Mouse (Mus musculus): ENCODE results near the gene Sema5b. TPM values are rescaled to one million over a fixed set of nuclear protein-coding genes. Genes with fewer than 3 reads are reported as not detected.
A peak's percentile ranks its signal among the peaks of the same experiment; 100 is the strongest.
"Not testable (repeated sequence)": the region's sequence is repeated elsewhere in the genome, so short reads cannot be mapped to it uniquely, and the experiment has no call there.

Gene Sema5b
- polyA plus RNA-seq, 1 experiment from 2014 or later, result 16.7 TPM

- H3K27me3 ChIP-seq (ENCODE audit: control insufficient read depth, insufficient read depth, low read length), result no peaks in the 10 kb centered on the region
- no peak for DNase-seq (ENCODE audit: low spot score)
- H3K9me3 ChIP-seq (ENCODE audit: control insufficient read depth, low read length), result no peaks in the 10 kb centered on the region
- H3K27ac ChIP-seq, result no peak overlapping the region
- H3K4me2 ChIP-seq (replicated peaks), result peak overlapping the region; percentile 90
- no peaks in the 10 kb centered on the region for H3K36me3 ChIP-seq (replicated peaks; ENCODE audit: control insufficient read depth, insufficient read depth)
- H3K9ac ChIP-seq, result peak overlapping the region; percentile 78
- H3K4me3 ChIP-seq (replicated peaks; ENCODE audit: low read length), result peak overlapping the region; percentile 73
- 0% methylated on average over 27 of the region's 27 CpGs for WGBS
- ATAC-seq (ENCODE audit: low FRiP score), result no peak
- peaks cover 11% of the 10 kb centered on the region for H3K4me1 ChIP-seq (replicated peaks; ENCODE audit: control insufficient read depth, insufficient read depth, low read length)
Observed at GRCm38 (mm10) chr16:35542421-35542780, 1.5 kb downstream of the Sema5b start.

DNA sequence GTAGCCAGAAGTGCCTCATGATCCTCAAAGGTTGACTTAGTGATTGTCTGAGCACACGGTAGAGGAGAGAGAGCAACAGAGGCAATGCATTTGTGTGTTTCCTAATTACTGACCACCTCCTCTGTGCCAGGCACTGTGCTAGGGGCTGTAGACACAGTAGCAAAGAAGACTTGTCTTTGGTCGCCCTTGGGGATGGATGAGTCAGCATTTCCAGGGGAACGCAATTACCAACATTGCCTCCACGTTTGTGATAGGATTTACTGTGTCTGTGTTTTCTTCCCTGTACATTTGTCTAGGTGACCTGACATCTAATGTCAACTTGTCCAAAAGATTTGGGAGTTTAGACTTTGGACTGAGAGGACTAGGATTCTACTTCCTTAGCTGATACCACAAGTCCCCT is 4.8 kb downstream of the Sema5b start:
- H3K36me3 ChIP-seq (replicated peaks; ENCODE audit: control insufficient read depth, insufficient read depth), result no peaks in the 10 kb centered on the region
- ATAC-seq (ENCODE audit: low FRiP score) (no peak), DNase-seq (ENCODE audit: low spot score) (no peak)
- H3K4me1 ChIP-seq (replicated peaks; ENCODE audit: control insufficient read depth, insufficient read depth, low read length), result peaks cover 7% of the 10 kb centered on the region
- H3K27ac ChIP-seq, result no peak overlapping the region
- H3K9me3 ChIP-seq (ENCODE audit: control insufficient read depth, low read length), result no peaks in the 10 kb centered on the region
- H3K9ac ChIP-seq, result no peak overlapping the region
- H3K27me3 ChIP-seq (ENCODE audit: control insufficient read depth, insufficient read depth, low read length), result no peaks in the 10 kb centered on the region
- WGBS, result 83% methylated on average over 4 of the region's 4 CpGs
- no peak overlapping the region for H3K4me3 ChIP-seq (replicated peaks; ENCODE audit: low read length)
- no peak overlapping the region for H3K4me2 ChIP-seq (replicated peaks)

DNA sequence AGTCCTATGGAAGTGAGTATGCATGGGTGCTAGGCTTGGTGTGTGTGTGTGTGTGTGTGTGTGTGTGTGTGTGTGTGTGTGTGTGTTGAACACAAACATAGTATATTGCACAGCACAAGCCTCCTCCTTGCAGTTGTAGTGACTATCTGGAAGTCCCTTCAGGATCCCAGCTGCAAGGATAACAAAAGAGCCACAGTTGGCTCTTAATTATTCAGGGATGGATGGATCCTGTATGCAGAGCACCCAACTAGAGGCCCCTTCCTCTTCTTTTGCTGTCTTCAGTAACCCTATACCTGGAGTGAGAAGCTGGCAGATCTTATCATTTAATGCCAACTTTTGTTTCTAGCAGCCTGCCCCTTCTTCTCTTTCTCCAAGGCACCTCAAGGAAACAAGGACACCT is 7.0 kb downstream of the Sema5b start:
- no peaks in the 10 kb centered on the region for H3K36me3 ChIP-seq (replicated peaks; ENCODE audit: control insufficient read depth, insufficient read depth)
- H3K4me2 ChIP-seq (replicated peaks), result no peak overlapping the region
- H3K4me1 ChIP-seq (replicated peaks; ENCODE audit: control insufficient read depth, insufficient read depth, low read length), result 0 out of 2 replicates have a peak, but pooled peaks cover 5% of the 10 kb centered on the region
- ATAC-seq (ENCODE audit: low FRiP score) (no peak), DNase-seq (ENCODE audit: low spot score) (no peak)
- no peak overlapping the region for H3K4me3 ChIP-seq (replicated peaks; ENCODE audit: low read length)
- H3K27me3 ChIP-seq (ENCODE audit: control insufficient read depth, insufficient read depth, low read length), result no peaks in the 10 kb centered on the region
- H3K9ac ChIP-seq, result no peak overlapping the region
- H3K27ac ChIP-seq, result no peak overlapping the region
- H3K9me3 ChIP-seq (ENCODE audit: control insufficient read depth, low read length), result no peaks in the 10 kb centered on the region

- H3K4me1 ChIP-seq (replicated peaks; ENCODE audit: control insufficient read depth, insufficient read depth, low read length), result no peaks in the 10 kb centered on the region
- no peak overlapping the region for H3K4me3 ChIP-seq (replicated peaks; ENCODE audit: low read length)
- no peaks in the 10 kb centered on the region for H3K36me3 ChIP-seq (replicated peaks; ENCODE audit: control insufficient read depth, insufficient read depth)
- DNase-seq (ENCODE audit: low spot score), result no peak
- H3K9ac ChIP-seq, result no peak overlapping the region
- no peaks in the 10 kb centered on the region for H3K9me3 ChIP-seq (ENCODE audit: control insufficient read depth, low read length)
- no peak for ATAC-seq (ENCODE audit: low FRiP score)
- WGBS, result 87% methylated on average over 2 of the region's 2 CpGs
- no peaks in the 10 kb centered on the region for H3K27me3 ChIP-seq (ENCODE audit: control insufficient read depth, insufficient read depth, low read length)
- no peak overlapping the region for H3K4me2 ChIP-seq (replicated peaks)
- no peak overlapping the region for H3K27ac ChIP-seq
Observed at GRCm38 (mm10) chr16:35549354-35549753, 8.4 kb downstream of the Sema5b start.

- Histone ChIP-seq H3K9ac (no peak overlapping the region), H3K9me3 (ENCODE audit: control insufficient read depth, low read length) (no peaks in the 10 kb centered on the region), H3K36me3 (replicated peaks; ENCODE audit: control insufficient read depth, insufficient read depth) (no peaks in the 10 kb centered on the region), H3K4me2 (replicated peaks) (no peak overlapping the region), H3K27ac (no peak overlapping the region), H3K4me1 (replicated peaks; ENCODE audit: control insufficient read depth, insufficient read depth, low read length) (0 out of 2 replicates have a peak, but pooled peaks cover 11% of the 10 kb centered on the region), H3K27me3 (ENCODE audit: control insufficient read depth, insufficient read depth, low read length) (no peaks in the 10 kb centered on the region), H3K4me3 (replicated peaks; ENCODE audit: low read length) (no peak overlapping the region)
- no peak for ATAC-seq (ENCODE audit: low FRiP score)
- WGBS, result 63% methylated on average over 15 of the region's 15 CpGs
- no peak for DNase-seq (ENCODE audit: low spot score)
Observed at GRCm38 (mm10) chr16:35555596-35556482, 14.9 kb downstream of the Sema5b start.

- WGBS, result 78% methylated on average over 6 of the region's 6 CpGs
Observed at GRCm38 (mm10) chr16:35557038-35557437, 16.1 kb downstream of the Sema5b start.

GRCm38 (mm10) chr16:35561541-35561940 is 20.6 kb downstream of the Sema5b start:
- 72% methylated on average over 6 of the region's 6 CpGs for WGBS
- Histone ChIP-seq H3K4me2 (replicated peaks) (no peak overlapping the region), H3K4me1 (replicated peaks; ENCODE audit: control insufficient read depth, insufficient read depth, low read length) (peaks cover 14% of the 10 kb centered on the region), H3K27me3 (ENCODE audit: control insufficient read depth, insufficient read depth, low read length) (no peaks in the 10 kb centered on the region), H3K4me3 (replicated peaks; ENCODE audit: low read length) (no peak overlapping the region), H3K9me3 (ENCODE audit: control insufficient read depth, low read length) (no peaks in the 10 kb centered on the region), H3K9ac (no peak overlapping the region), H3K27ac (no peak overlapping the region), H3K36me3 (replicated peaks; ENCODE audit: control insufficient read depth, insufficient read depth) (no peaks in the 10 kb centered on the region)
- ATAC-seq (ENCODE audit: low FRiP score) (no peak), DNase-seq (ENCODE audit: low spot score) (no peak)

More at GRCm38 (mm10) chr16:35557038-35557437, 16.1 kb downstream of the Sema5b start:
- Histone ChIP-seq H3K4me1 (replicated peaks; ENCODE audit: control insufficient read depth, insufficient read depth, low read length) (0 out of 2 replicates have a peak, but pooled peaks cover 11% of the 10 kb centered on the region), H3K9me3 (ENCODE audit: control insufficient read depth, low read length) (no peaks in the 10 kb centered on the region), H3K4me3 (replicated peaks; ENCODE audit: low read length) (no peak overlapping the region), H3K4me2 (replicated peaks) (no peak overlapping the region), H3K9ac (no peak overlapping the region), H3K27me3 (ENCODE audit: control insufficient read depth, insufficient read depth, low read length) (no peaks in the 10 kb centered on the region), H3K36me3 (replicated peaks; ENCODE audit: control insufficient read depth, insufficient read depth) (no peaks in the 10 kb centered on the region), H3K27ac (no peak overlapping the region)
- DNase-seq (ENCODE audit: low spot score), result no peak
- ATAC-seq (ENCODE audit: low FRiP score), result no peak

- DNase-seq (ENCODE audit: low spot score) (no peak), ATAC-seq (ENCODE audit: low FRiP score) (peak; percentile 44; the same call in 1 of the 2 replicates)
- 43% methylated on average over 22 of the region's 22 CpGs for WGBS
- Histone ChIP-seq H3K27ac (no peak overlapping the region), H3K36me3 (replicated peaks; ENCODE audit: control insufficient read depth, insufficient read depth) (no peaks in the 10 kb centered on the region), H3K4me3 (replicated peaks; ENCODE audit: low read length) (no peak overlapping the region), H3K9me3 (ENCODE audit: control insufficient read depth, low read length) (no peaks in the 10 kb centered on the region), H3K4me2 (replicated peaks) (peak overlapping the region; percentile 27; the same call in 1 of the 2 replicates), H3K27me3 (ENCODE audit: control insufficient read depth, insufficient read depth, low read length) (no peaks in the 10 kb centered on the region), H3K9ac (0 out of 2 replicates have a peak overlapping the region, but pooled peaks have one; percentile 20), H3K4me1 (replicated peaks; ENCODE audit: control insufficient read depth, insufficient read depth, low read length) (peaks cover 31% of the 10 kb centered on the region)
Observed at GRCm38 (mm10) chr16:35564246-35564905, 23.4 kb downstream of the Sema5b start.

- not testable (repeated sequence) for H3K4me3 ChIP-seq (replicated peaks; ENCODE audit: low read length); H3K27me3 ChIP-seq (ENCODE audit: control insufficient read depth, insufficient read depth, low read length); H3K9ac ChIP-seq; ATAC-seq (ENCODE audit: low FRiP score); H3K27ac ChIP-seq; H3K36me3 ChIP-seq (replicated peaks; ENCODE audit: control insufficient read depth, insufficient read depth); H3K4me2 ChIP-seq (replicated peaks); H3K9me3 ChIP-seq (ENCODE audit: control insufficient read depth, low read length); DNase-seq (ENCODE audit: low spot score)
- H3K4me1 ChIP-seq (replicated peaks; ENCODE audit: control insufficient read depth, insufficient read depth, low read length), result peaks cover 39% of the 10 kb centered on the region
- 93% methylated on average over 5 of the region's 5 CpGs for WGBS
Observed at GRCm38 (mm10) chr16:35565601-35566000, 24.7 kb downstream of the Sema5b start.
